Mouse (Mus musculus) hindbrain, postnatal 0 days (tissue): ENCODE results near the gene Vpreb3. TPM values are rescaled to one million over a fixed set of nuclear protein-coding genes. Genes with fewer than 3 reads are reported as not detected.

ENCODE experiments used
- ATAC-seq: fragments of 200-750 bp; cut with Nextera tagmentation; 2 replicates; pipeline ENCODE4 v1.8.0; 2017; ENCODE audit warnings: mild to moderate bottlenecking, moderate TSS enrichment, moderate library complexity
- DNase-seq: peaks from one replicate; pipeline ENCODE4 v3.0.0-alpha.2; 2015; ENCODE audit warnings: low spot score
- H3K27ac ChIP-seq: fragments of 300-500 bp; sonication (generic); 2 replicates; pipeline ENCODE4 v1.5.1; 2014; ENCODE audit warnings: mild to moderate bottlenecking
- H3K27me3 ChIP-seq: fragments of 300-500 bp; sonication (generic); 2 replicates; pipeline ENCODE4 v1.6.1; 2014; ENCODE audit warnings: low read length, mixed read lengths; ENCODE audit not compliant: insufficient read depth
- H3K36me3 ChIP-seq: fragments of 300-500 bp; sonication (generic); 2 replicates; pipeline ENCODE4 v1.6.1; 2014; ENCODE audit warnings: low read length, mixed read lengths; ENCODE audit not compliant: insufficient read depth
- H3K4me1 ChIP-seq: fragments of 300-500 bp; sonication (generic); 2 replicates; pipeline ENCODE4 v1.6.1; 2014; ENCODE audit warnings: antibody characterized with exemption, low read length, mixed read lengths; ENCODE audit not compliant: insufficient read depth
- H3K4me2 ChIP-seq: fragments of 300-500 bp; sonication (generic); 2 replicates; pipeline ENCODE4 v1.6.1; 2014; ENCODE audit warnings: low read depth, mild to moderate bottlenecking, low read length, moderate library complexity, mixed read lengths
- H3K4me3 ChIP-seq: fragments of 300-500 bp; sonication (generic); 2 replicates; pipeline ENCODE4 v1.5.1; 2014; ENCODE audit warnings: low read length
- H3K9ac ChIP-seq: fragments of 300-500 bp; sonication (generic); replicated peaks from 2 replicates; pipeline ENCODE4 v1.6.1; 2014; ENCODE audit warnings: mild to moderate bottlenecking, low read length, moderate library complexity, mixed read lengths
- H3K9me3 ChIP-seq: fragments of 300-500 bp; sonication (generic); 2 replicates; pipeline ENCODE4 v1.6.1; 2016; ENCODE audit warnings: low read length, mixed read lengths
- CTCF ChIP-seq: IDR thresholded peaks from 2 replicates; pipeline ENCODE4 v1.5.1; 2016; ENCODE audit warnings: antibody characterized with exemption, control low read depth, low read depth
- WGBS: fragments of 180-500 bp; shearing (Covaris S2); extraction: QIAGEN DNeasy Blood & Tissue Kit; methylation state at CpG from one replicate; pipeline ENCODE4 v1.1.7; 2014; 5-methylcytosine and 5-hydroxymethylcytosine counted together
- polyA plus RNA-seq: library from polyadenylated mRNA; unstranded; fragments of >200 nt; fragmentation: Nextera tagmentation; extraction: Ambion mirVana; gene quantifications from 2 replicates; pipeline ENCODE4 v1.2.1, GENCODE M21; 2015
- total RNA-seq: library from RNA; depleted of rRNA; stranded (reverse); fragments of >200 nt; gene quantifications from 2 replicates; pipeline ENCODE4 v1.2.3, GENCODE M21; 2014

Gene Vpreb3
- total and polyA plus RNA-seq, 2 experiments from 2014 or later: 0.75 TPM; not detected in 1

DNA sequence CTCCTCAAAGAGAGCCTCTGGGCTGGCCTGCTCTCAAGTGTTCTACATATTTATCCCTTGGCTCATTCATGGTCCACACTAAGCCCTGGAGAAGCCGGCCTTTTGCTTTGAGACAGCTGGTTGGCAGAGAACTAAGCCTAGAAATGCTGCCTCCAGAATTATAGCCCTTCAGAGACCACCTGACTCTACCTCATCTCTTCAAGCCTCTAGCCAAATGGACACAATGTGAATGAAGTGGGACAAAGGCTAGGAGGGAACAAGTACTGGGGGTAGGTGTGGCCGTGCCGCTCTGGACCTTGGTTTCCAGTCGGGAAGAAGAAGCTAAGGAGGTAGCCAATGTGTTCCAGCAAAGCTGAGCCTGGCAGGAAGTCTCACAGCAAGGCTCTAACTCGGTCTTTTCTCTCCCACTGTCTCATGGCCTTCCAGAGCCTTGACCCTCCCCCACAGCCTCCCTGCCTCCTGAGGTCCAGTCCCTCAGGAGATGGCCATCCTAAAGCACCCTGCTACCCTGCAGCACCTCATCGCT, 44.8 kb upstream of the Vpreb3 start:
- peaks cover 4% of the 10 kb centered on the region for H3K4me1 ChIP-seq
- H3K9me3 ChIP-seq: no peaks in the 10 kb centered on the region
- H3K4me3 ChIP-seq: no peak overlapping the region
- H3K36me3 ChIP-seq: peaks cover 57% of the 10 kb centered on the region
- no peak overlapping the region for H3K4me2 ChIP-seq
- ATAC-seq: no peak
- DNase-seq: no peak
- peak overlapping the region; percentile 43 for H3K27ac ChIP-seq
- TF ChIP-seq CTCF: no peak
- no peak overlapping the region for H3K9ac ChIP-seq
- 68% methylated on average over 6 of the region's 6 CpGs for WGBS
- no peaks in the 10 kb centered on the region for H3K27me3 ChIP-seq

DNA sequence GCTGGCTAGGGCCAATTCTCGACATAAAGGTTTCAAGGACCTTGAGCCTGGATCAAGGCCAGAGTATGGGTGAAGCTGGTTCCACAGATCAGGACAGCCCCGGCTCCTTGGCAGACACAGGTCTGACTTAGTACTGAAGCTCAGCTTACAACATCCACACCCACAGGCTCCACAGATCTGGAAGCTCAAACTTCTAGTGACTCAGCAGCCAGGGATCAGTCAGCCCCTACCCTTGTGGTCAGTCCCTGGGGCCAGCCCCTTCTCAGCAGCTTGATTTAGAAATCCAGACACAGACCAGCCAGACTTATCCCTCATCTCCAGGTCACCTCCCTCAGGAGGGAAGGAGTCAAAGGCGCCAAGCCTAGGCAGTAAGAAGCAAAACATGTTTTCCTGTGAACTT, 44.0 kb upstream of the Vpreb3 start:
- H3K9me3 ChIP-seq: no peaks in the 10 kb centered on the region
- H3K27ac ChIP-seq: peak overlapping the region; percentile 43
- WGBS: 54% methylated on average over 3 of the region's 3 CpGs
- H3K4me1 ChIP-seq: no peaks in the 10 kb centered on the region
- H3K4me2 ChIP-seq: no peak overlapping the region
- peaks cover 64% of the 10 kb centered on the region for H3K36me3 ChIP-seq
- H3K27me3 ChIP-seq: no peaks in the 10 kb centered on the region
- DNase-seq: peak; percentile 24
- no peak overlapping the region for H3K9ac ChIP-seq
- TF ChIP-seq CTCF: no peak
- no peak overlapping the region for H3K4me3 ChIP-seq
- peak; percentile 44; the same call in 1 of the 2 replicates for ATAC-seq

DNA sequence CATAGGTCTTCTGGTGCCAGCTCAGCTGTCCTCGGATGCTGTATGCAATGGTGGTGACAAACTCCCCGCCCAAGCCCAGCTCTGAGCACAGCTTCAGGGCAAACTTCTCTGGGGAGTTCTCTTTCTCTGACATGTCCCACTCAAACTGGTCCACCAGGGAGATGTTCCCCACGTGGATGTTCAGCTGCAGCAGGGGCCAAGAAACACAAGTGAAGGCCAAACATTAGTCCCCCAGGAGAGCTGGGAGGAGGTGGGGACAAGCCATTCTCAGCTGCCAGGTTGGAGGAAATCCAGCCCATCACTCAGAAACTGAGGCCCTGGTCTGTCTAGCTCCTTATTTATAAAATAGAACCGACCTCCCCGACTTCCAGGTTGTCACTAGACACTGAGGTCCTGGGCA, 38.5 kb upstream of the Vpreb3 start:
- H3K9me3 ChIP-seq: no peaks in the 10 kb centered on the region
- H3K4me2 ChIP-seq: no peak overlapping the region
- no peaks in the 10 kb centered on the region for H3K27me3 ChIP-seq
- ATAC-seq (no peak), DNase-seq (no peak)
- H3K36me3 ChIP-seq: peaks cover 80% of the 10 kb centered on the region
- no peak for TF ChIP-seq CTCF
- H3K4me3 ChIP-seq: no peak overlapping the region
- WGBS: 80% methylated on average over 5 of the region's 5 CpGs
- no peak overlapping the region for H3K27ac ChIP-seq
- no peak overlapping the region for H3K9ac ChIP-seq
- no peaks in the 10 kb centered on the region for H3K4me1 ChIP-seq

DNA sequence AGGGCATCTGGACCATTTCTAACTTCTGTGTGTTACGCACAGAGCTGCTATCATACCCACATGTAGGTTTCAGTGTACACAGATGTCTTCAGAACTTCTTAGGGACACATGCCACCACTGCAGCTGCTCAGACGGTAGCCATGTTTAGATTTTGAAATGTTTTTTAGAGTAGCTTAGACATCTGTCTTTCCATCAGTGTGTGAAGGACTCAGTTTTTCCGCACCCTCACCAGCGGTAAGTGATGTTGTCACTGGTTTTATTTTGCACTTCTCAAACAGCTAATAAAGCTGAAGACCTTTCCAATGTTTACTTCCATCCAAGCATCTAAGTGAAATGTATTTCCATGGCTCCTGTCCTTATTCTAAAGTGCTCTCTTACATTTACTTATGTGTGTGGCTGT, 36.0 kb upstream of the Vpreb3 start:
- H3K36me3 ChIP-seq: peaks cover 83% of the 10 kb centered on the region

DNA sequence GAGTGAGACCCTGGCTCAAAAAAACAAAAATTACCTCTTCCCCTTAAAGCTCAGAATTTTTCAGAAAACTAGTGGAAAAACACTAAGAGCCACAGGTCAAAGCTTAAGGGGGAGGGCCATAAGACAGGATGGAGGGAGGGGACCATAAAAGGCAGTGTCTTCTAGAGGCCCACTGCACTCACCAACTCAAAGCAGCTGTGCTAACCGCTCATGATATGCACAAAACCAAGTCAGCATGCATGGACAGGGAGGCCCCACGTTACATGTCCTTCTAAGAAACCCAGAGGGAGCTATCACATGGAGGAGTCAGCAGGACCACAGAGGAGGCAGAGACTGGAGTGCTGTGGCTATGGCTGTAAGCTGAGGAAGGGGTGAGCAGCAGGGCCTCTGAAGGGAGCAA, 32.2 kb upstream of the Vpreb3 start:
- Histone ChIP-seq H3K9me3 (no peaks in the 10 kb centered on the region), H3K4me3 (no peak overlapping the region), H3K36me3 (peaks cover 54% of the 10 kb centered on the region), H3K27me3 (no peaks in the 10 kb centered on the region), H3K27ac (no peak overlapping the region), H3K4me2 (no peak overlapping the region), H3K9ac (no peak overlapping the region), H3K4me1 (no peaks in the 10 kb centered on the region)
- DNase-seq: no peak
- no peak for ATAC-seq
- 75% methylated on average over 2 of the region's 2 CpGs for WGBS
- TF ChIP-seq CTCF: no peak

More for the DNA sequence above, 36.0 kb upstream of the Vpreb3 start:
- H3K27ac ChIP-seq: no peak overlapping the region
- WGBS: 95% methylated on average over 4 of the region's 4 CpGs
- ATAC-seq (no peak), DNase-seq (no peak)
- no peak overlapping the region for H3K4me3 ChIP-seq
- H3K4me1 ChIP-seq: no peaks in the 10 kb centered on the region
- H3K9me3 ChIP-seq: no peaks in the 10 kb centered on the region
- H3K27me3 ChIP-seq: no peaks in the 10 kb centered on the region
- H3K9ac ChIP-seq: no peak overlapping the region
- no peak for TF ChIP-seq CTCF
- H3K4me2 ChIP-seq: no peak overlapping the region

DNA sequence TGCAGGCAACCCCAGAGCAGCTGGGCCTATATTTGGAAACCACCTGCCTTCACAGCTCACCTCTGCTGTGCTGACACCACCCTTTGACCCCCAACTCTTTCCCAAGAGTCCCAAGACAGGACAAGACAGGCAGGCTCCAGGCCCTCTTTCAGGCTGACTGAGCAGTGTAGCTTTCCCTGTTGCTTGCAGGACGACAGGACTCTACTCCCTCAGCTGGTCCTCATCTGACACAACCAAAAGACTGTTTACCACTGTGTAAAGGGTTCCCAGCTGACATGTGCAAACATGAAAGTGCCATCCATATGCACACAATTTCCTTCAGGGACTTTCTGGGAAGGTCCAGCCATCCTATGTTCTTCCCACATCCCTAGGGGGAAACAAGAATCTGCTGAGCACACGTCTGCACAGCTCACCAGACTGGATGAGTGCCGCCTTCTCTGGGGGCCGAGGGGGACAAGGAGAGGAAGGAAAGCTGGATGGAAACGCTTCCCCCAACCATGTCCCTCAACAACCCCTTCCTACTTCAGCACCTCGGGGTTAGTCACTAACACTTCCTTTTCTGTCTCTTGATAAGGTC, 29.8 kb upstream of the Vpreb3 start:
- WGBS: 74% methylated on average over 6 of the region's 6 CpGs
- no peak for TF ChIP-seq CTCF

DNA sequence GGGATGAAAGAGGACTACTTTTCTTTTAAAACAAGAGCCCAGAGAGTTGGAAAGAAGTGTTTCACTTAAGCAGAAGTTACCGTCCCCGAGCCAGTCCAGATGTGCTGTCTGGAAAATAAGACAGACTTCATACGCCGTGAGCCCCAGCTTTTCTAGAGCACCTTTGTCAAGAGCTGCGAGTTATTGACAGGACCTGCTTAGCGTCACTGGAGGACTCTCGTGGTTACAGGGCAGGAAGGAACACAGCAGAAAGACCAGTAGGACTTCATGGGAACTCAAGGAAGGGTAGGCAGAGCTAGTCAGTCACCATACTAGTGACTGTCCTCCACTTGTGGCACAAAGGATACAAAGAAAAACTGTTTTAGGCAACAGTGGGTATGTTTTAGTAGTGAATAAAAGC, 27.3 kb upstream of the Vpreb3 start:
- H3K27me3 ChIP-seq: no peaks in the 10 kb centered on the region
- peaks cover 14% of the 10 kb centered on the region; the same call in 1 of the 2 replicates for H3K4me1 ChIP-seq
- no peaks in the 10 kb centered on the region for H3K9me3 ChIP-seq
- H3K9ac ChIP-seq: no peak overlapping the region
- H3K4me2 ChIP-seq: no peak overlapping the region
- DNase-seq (no peak), ATAC-seq (no peak)
- WGBS: 90% methylated on average over 7 of the region's 7 CpGs
- H3K36me3 ChIP-seq: peaks cover 30% of the 10 kb centered on the region
- TF ChIP-seq CTCF: no peak
- no peak overlapping the region for H3K27ac ChIP-seq
- H3K4me3 ChIP-seq: no peak overlapping the region

More for the DNA sequence above, 29.8 kb upstream of the Vpreb3 start:
- Histone ChIP-seq H3K27ac (no peak overlapping the region), H3K9me3 (no peaks in the 10 kb centered on the region), H3K4me2 (no peak overlapping the region), H3K27me3 (no peaks in the 10 kb centered on the region), H3K36me3 (peaks cover 48% of the 10 kb centered on the region), H3K9ac (no peak overlapping the region), H3K4me1 (no peaks in the 10 kb centered on the region), H3K4me3 (no peak overlapping the region)
- ATAC-seq (no peak), DNase-seq (no peak)
